Mouse (Mus musculus) kidney, adult 18-20 months (tissue): Measurements from ENCODE around the gene D630023F18Rik.

ENCODE experiments used
- DNase-seq: peaks from one replicate; pipeline ENCODE4 v3.0.0; 2021

D630023F18Rik gene

GRCm38 (mm10) chr1:65109756-65110435 lies 13.1 kb downstream of the D630023F18Rik start:
- no peak for DNase-seq

- DNase-seq, result no peak
These were observed 13.8 kb downstream of the D630023F18Rik start for GRCm38 (mm10) chr1:65109196-65109595.

GRCm38 (mm10) chr1:65107654-65108279 lies 15.2 kb downstream of the D630023F18Rik start:
- no peak for DNase-seq

- no peak for DNase-seq
These were observed 19.7 kb downstream of the D630023F18Rik start, which contains the start of gene Cryga for GRCm38 (mm10) chr1:65103273-65103672. Gene Cryga, minus strand, starts transcription at chr1:65103373.

GRCm38 (mm10) chr1:65096953-65097352 lies 26.1 kb downstream of the D630023F18Rik start:
- no peak for DNase-seq

GRCm38 (mm10) chr1:65091566-65091965 lies 31.4 kb downstream of the D630023F18Rik start:
- DNase-seq, result no peak

GRCm38 (mm10) chr1:65090370-65090769 lies 32.6 kb downstream of the D630023F18Rik start:
- DNase-seq, result no peak

- DNase-seq, result no peak
These were observed 34.3 kb downstream of the D630023F18Rik start for GRCm38 (mm10) chr1:65088567-65089356.

- DNase-seq, result no peak
These were observed 40.8 kb downstream of the D630023F18Rik start, which contains the start of gene Crygb for GRCm38 (mm10) chr1:65082188-65082587. Gene Crygb, minus strand, starts transcription at chr1:65082288.

- no peak for DNase-seq
These were observed 47.4 kb downstream of the D630023F18Rik start for GRCm38 (mm10) chr1:65075607-65076006.

- DNase-seq, result no peak
These were observed 49.4 kb downstream of the D630023F18Rik start, which contains the start of gene Crygc for GRCm38 (mm10) chr1:65073589-65073988. Gene Crygc, minus strand, starts transcription at chr1:65073689.

GRCm38 (mm10) chr1:65067842-65068241 lies 55.2 kb downstream of the D630023F18Rik start:
- no peak for DNase-seq

- DNase-seq, result no peak
These were observed 58.8 kb downstream of the D630023F18Rik start for GRCm38 (mm10) chr1:65064201-65064600.

- no peak for DNase-seq
These were observed 59.7 kb downstream of the D630023F18Rik start, which contains the start of gene Crygd for GRCm38 (mm10) chr1:65063352-65063751. Gene Crygd, minus strand, starts transcription at chr1:65063452.
